Mouse (Mus musculus) adrenal gland, postnatal 36 days (tissue): ENCODE data around the gene Olfr1140. TPM values are rescaled to one million over a fixed set of nuclear protein-coding genes. Genes with fewer than 3 reads are reported as not detected.

ENCODE experiments used
- DNase-seq, 2 experiments: peaks; one replicate each; pipeline ENCODE4 v3.0.0; 2021; ENCODE audit warnings: mixed read lengths in 1 of 2
- long read RNA-seq, 2 experiments: library from polyadenylated mRNA; stranded (forward); transcript quantifications; one replicate each; pipeline ENCODE4 v2.0.0; 2021; ENCODE audit warnings: borderline sequencing depth in 2 of 2
- total RNA-seq, 2 experiments: library from RNA; stranded (reverse); gene quantifications; 2 replicates each; pipeline ENCODE4 v1.2.3; 2021

Olfr1140 gene
- not detected for total RNA-seq
- long read RNA-seq, experiment 1 = 0 reads
- long read RNA-seq, experiment 2 = 0 reads

DNA sequence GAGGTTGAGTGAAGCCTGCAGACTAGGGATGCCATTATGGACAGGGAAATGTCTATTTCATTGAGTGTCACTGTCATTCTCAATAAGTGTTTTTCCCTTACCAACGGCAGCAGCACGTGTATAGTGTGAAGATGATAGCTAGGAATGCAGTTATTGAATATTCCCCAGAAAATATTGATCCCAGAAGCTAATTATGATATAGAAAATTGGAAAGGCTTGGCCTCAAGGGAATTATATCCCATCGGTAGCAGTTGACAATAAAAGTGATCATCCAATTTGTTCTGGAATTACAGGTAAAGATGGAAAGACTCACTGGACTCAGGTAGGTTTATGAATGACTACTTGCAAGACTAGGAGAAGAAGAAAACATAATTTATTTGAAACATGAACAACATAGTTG lies at the start of gene Olfr1140:
TSS of gene Olfr1140 (plus strand) at position 301 of the 400 bp plus-strand sequence.
- DNase-seq = no peak

DNA sequence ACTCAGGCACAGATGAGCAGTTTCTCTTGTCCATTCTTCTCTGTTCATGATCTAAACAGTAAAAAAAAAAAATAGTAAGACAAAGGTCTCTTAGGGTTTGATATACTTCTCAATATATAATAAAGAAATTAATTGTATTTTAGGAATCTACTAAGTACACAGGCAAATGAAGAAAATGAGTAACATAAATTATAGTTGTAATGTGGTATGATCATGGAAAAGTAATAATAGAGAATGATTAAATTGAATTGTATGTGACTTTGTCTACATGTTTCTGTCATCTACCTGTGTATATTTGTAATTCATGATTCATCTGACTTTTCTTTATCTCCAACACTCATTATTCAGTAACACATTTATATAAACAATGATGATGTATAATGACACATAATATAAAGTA lies 49.7 kb upstream of the Olfr1140 start, which contains the start of gene Olfr1136:
TSS of gene Olfr1136 (minus strand) at position 101 of the 400 bp plus-strand sequence.
- no peak for DNase-seq

DNA sequence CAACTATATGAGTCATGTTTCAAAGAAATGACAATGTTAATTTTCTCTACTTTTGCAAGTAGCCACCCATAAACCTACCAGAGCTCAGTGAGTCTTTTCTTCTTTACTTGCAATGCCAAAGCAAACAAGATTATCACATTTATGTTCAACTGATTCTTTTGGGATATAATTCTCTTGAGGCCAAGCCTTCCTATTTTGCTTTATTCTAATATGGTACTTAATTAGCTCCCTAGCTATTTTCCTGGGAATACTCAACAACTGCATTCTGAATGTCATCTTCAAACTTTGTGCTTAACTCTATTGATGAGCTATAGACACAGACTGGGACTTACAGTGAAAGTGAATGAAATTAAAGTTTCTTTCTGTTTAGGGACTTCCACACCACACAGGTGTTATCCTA lies 30.5 kb upstream of the Olfr1140 start, which contains the start of gene Olfr1137:
TSS of gene Olfr1137 (minus strand) at position 101 of the 400 bp plus-strand sequence.
- DNase-seq = no peak

DNA sequence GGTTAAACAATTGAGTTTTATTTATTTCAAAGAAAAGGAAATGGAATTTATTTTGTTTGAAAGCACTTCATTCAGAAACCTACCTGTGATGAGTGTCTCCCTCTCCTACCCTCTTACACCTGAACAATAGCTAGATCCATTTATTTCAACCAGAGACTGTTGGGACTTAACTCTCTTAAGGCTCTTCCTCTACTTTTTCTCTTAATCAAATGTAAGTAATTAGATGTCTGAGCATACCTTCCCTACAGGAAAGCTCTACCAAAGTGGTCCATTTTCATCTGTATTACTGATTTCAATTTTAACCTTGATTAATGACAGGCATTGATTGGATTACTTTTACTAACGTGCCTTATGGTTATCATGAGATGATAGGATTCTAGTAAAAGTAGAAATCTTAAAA lies 3.7 kb upstream of the Olfr1140 start, which contains the start of gene Olfr1138:
TSS of gene Olfr1138 (minus strand) at position 101 of the 400 bp plus-strand sequence.
- no peak for DNase-seq

DNA sequence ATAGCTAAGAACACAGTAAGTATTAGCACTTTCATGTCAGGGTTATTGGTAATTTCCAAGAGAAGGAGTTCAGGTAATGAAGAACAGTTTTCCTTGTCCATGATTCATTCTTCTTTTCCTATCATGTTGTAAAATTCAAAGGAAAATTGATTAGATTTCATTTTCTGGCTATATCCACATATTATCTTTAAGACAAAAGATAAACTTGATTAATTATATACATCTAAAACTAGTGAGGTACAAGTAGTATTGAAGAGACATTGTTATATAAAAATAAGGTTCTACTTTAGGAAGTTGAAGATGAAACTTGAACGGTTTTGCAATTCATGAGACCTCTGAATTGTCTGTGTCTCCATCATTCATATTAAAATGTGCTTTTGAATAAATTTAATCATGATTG lies 10.3 kb downstream of the Olfr1140 start, which contains the start of gene Olfr1141:
TSS of gene Olfr1141 (minus strand) at position 101 of the 400 bp plus-strand sequence.
- DNase-seq = no peak

DNA sequence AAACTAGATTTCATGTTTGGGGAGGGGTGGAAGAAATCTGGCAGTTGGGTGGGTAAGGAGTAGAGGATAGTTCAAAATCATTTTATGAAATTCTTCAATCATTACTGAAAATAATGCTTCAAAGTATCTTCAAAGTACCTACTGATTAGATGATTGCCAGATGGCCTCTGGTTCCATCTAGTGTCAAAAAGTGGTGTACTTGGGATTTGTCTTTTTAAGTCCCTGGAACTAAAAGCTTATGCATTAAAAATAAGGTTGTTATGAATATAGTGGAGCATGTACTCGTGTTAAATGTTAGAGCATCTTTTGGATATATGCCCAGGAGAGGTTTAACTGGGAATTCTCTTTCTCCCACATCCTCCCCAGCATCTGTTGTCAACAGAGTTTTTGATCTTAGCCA lies 32.6 kb downstream of the Olfr1140 start:
- DNase-seq = no peak

DNA sequence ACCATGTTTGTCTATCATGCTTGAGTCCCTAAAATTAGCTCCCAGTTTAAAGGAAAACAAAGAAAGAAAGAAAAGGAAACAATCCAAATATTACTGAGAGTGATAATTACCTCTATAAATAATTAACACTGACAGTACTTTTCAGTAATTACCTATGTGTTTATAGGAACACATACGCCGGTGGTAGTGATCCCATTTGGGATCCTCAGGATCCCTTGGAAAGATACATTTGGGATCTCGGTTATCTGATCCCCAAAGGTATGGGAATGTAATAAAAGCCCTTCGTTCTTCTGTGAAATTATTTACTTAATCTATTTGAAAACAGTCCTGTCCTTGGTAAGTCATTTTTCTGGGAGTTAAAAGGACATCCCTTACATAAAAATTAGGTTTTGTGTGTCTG lies 35.6 kb downstream of the Olfr1140 start, which contains the start of gene Olfr152:
TSS of gene Olfr152 (plus strand) at position 301 of the 400 bp plus-strand sequence.
- DNase-seq = no peak

Other genes with a start within 250 kb of the Olfr1140 start
- gene Pramel7, start 246.7 kb upstream of the Olfr1140 start, total RNA-seq = not detected
- gene Pramel6, start 237.2 kb upstream of the Olfr1140 start, total RNA-seq = not detected
- gene Olfr153, start 212.0 kb upstream of the Olfr1140 start, total RNA-seq = not detected
- not detected for gene Olfr1128, start 198.2 kb upstream of the Olfr1140 start, total RNA-seq
- not detected for gene Olfr1129, start 169.8 kb upstream of the Olfr1140 start, total RNA-seq
- not detected for gene Olfr1130, start 137.5 kb upstream of the Olfr1140 start, total RNA-seq
- gene Olfr1131, start 116.6 kb upstream of the Olfr1140 start, total RNA-seq = not detected
- not detected for gene Olfr1132, start 106.2 kb upstream of the Olfr1140 start, total RNA-seq
- not detected for gene Olfr1133, start 96.4 kb upstream of the Olfr1140 start, total RNA-seq
- not detected for gene Olfr1134, start 85.3 kb upstream of the Olfr1140 start, total RNA-seq
- not detected for gene Olfr1135, start 70.1 kb upstream of the Olfr1140 start, total RNA-seq
- not detected for gene Olfr1136, start 49.8 kb upstream of the Olfr1140 start, total RNA-seq
- not detected for gene Olfr1137, start 30.6 kb upstream of the Olfr1140 start, total RNA-seq
- gene Olfr1138, start 3.8 kb upstream of the Olfr1140 start, total RNA-seq = not detected
- not detected for gene Olfr1141, start 10.2 kb downstream of the Olfr1140 start, total RNA-seq
- not detected for gene Olfr152, start 35.7 kb downstream of the Olfr1140 start, total RNA-seq
- gene Olfr1143, start 56.8 kb downstream of the Olfr1140 start, total RNA-seq = not detected
- not detected for gene Olfr1145, start 66.1 kb downstream of the Olfr1140 start, total RNA-seq
- not detected for gene Olfr1148, start 86.8 kb downstream of the Olfr1140 start, total RNA-seq
- not detected for gene Olfr1150-ps1, start 100.2 kb downstream of the Olfr1140 start, total RNA-seq
- not detected for gene Olfr1151, start 112.1 kb downstream of the Olfr1140 start, total RNA-seq
- not detected for gene Olfr1152, start 122.7 kb downstream of the Olfr1140 start, total RNA-seq
- not detected for gene Olfr1153, start 151.2 kb downstream of the Olfr1140 start, total RNA-seq
- gene Olfr1154, start 161.4 kb downstream of the Olfr1140 start, total RNA-seq = not detected
- not detected for gene Olfr1155, start 201.4 kb downstream of the Olfr1140 start, total RNA-seq
- gene Olfr1156, start 209.3 kb downstream of the Olfr1140 start, total RNA-seq = not detected
- gene Olfr1157, start 224.5 kb downstream of the Olfr1140 start, total RNA-seq = not detected
- gene Olfr74, start 230.9 kb downstream of the Olfr1140 start, total RNA-seq = not detected
- not detected for gene Olfr1158, start 246.4 kb downstream of the Olfr1140 start, total RNA-seq